Mouse (Mus musculus) monocyte, adult 59 days (primary cell): ENCODE data around the gene Shld2. TPM values are rescaled to one million over a fixed set of nuclear protein-coding genes. Genes with fewer than 3 reads are reported as not detected.

Source experiments
- total RNA-seq, 2 experiments: library from RNA; stranded (reverse); gene quantifications; one replicate each; pipeline ENCODE4 v1.2.4; 2023

Gene Shld2
- total RNA-seq: 10 to 100 TPM; 21.0 to 25.4 TPM

DNA sequence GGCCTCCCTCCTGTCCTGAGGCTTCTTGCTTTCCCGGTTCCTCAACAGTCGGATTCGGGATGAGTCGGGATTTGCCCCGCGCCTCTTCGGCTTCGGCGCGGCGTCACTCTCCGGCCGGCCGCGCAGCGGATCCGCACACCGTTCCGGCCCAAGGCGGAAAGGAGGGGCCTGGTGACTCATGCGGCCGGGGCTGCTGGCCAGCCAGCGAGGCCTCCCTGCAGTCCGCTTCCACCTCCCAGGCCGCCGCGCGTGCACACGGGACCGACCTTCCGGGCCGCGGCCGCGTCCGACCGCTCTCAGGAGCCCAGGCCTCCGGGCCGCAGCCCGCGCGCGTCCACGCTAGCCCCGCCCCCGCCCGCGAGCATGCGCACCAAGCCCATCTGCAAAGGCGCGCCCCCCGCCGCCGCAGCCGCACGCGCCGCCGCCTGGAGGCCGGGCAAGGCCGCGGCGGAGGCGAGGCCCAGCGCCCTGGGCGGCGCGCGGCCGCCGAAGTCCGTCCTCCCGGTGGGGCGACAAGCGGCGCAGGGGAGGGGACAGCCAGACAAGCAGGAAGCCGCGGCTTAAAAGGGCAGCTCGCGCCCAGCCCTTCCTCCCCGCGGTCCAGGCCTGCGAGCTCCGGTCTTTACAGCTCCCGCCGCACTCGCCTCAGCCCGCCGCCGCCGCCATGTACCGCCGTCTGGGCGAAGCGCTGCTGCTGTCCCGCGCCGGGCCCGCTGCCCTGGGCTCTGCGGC is at the start of gene Shld2, which contains the start of gene Glud1:
Gene Shld2, minus strand, starts transcription at position 260 of the 732 bp plus-strand sequence.
Gene Glud1, plus strand, starts transcription at position 494 of the 732 bp plus-strand sequence.

DNA sequence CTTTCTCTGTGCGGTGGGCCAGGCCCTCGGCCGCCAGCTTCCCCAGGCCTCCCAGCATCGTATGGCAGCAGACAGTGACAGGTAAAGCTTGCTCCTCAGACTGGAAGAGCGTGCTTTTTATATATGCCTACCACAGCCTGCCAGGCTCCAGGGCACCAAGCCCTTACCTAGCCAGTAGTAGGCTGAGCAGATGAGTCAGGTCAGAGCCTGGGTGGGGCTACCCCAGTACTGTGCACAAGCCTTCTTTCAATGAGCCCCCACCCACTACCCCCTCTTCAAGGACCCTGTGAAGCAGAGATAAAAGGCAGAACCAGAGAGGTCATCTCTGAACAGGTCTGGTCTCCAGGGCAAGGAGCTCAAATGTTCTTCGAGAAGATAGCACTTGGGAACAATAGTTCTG is 45.0 kb upstream of the Shld2 start, which contains the start of gene Fam25c:
Gene Fam25c, minus strand, starts transcription at position 133 of the 400 bp plus-strand sequence.

GRCm38 (mm10) chr14:34219295-34219694 is 91.0 kb downstream of the Shld2 start, which contains the start of gene Syt15:
Gene Syt15 (plus strand): TSS chr14:34219595.

GRCm38 (mm10) chr14:34201231-34202035 is 108.9 kb downstream of the Shld2 start, which contains the start of gene Gprin2:
Gene Gprin2 (minus strand): TSS chr14:34201653.

Other genes with a start within 250 kb of the Shld2 start
- not detected for gene Anxa8, start 224.5 kb downstream of the Shld2 start, total RNA-seq
- not detected for gene A630023A22Rik, start 207.7 kb downstream of the Shld2 start, total RNA-seq
- not detected for gene Npy4r, start 158.0 kb downstream of the Shld2 start, total RNA-seq
- not detected for gene Gprin2, start 108.8 kb downstream of the Shld2 start, total RNA-seq
- gene Syt15, start 90.9 kb downstream of the Shld2 start, total RNA-seq: not detected
- 100 to 1,000 TPM; 450 to 465 TPM for gene Glud1, start 234 bp upstream of the Shld2 start, total RNA-seq
- not detected for gene Fam25c, start 44.9 kb upstream of the Shld2 start, total RNA-seq
- not detected for gene Sncg, start 64.3 kb upstream of the Shld2 start, total RNA-seq
- gene Mmrn2, start 65.0 kb upstream of the Shld2 start, total RNA-seq: not detected
- gene Bmpr1a, start 192.8 kb upstream of the Shld2 start, total RNA-seq: 1 to 10 TPM in 1 of 2 experiments, under 1 TPM in 1; 0.84 to 1.2 TPM
- not detected for gene 9230112D13Rik, start 212.3 kb upstream of the Shld2 start, total RNA-seq